Mouse (Mus musculus): ENCODE results near the gene Oscp1.
"Not testable (repeated sequence)": the region's sequence is repeated elsewhere in the genome, so short reads cannot be mapped to it uniquely, and the experiment has no call there.

Oscp1 gene

DNA sequence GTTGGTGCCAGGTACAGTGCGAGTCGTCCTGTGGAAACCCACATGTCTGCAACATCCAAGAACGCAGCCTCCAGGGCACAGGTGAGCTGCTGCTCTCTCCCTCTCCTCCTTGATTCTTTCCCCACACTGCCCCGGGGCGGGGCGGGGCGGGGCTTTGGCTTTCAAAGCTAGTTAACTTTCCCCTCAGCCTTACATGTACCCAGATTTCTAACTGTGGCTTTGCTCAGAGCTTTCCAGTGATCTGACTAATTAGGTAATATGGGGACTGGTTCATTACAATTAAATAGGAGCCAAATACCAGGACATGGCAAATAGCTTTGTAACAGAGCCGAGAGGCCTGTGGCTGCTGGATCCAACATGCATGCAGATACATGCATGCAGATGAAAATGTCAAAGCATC, 26.0 kb downstream of the Oscp1 start:
- no peak for DNase-seq

DNA sequence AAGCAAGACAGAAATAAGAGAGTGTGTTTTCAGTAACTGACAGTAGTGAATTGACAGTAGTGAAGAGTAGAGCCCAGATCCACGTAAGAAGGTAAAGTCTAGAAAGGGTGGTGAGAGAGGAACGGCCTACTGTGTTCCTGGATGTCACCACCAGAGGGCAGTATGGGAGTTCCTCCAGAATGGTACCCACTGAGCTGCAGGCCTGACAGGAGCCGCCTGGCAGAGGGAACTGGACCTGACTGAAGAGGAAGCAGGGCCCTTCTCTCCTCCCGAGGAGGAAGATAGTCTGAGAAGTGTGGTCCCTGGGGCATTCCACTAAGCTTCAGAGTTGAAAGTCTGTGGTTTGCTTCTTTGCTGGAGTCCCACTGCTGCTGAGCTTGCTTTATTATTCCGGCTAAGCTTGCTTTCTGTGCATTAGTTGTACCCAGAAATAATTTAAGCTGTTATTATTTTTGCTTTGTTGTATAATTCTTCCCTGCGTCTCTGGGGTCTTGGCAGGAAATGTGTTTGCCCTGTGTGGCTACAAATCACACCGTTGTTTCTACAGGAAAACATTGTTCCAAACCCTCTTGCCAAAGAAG, 27.7 kb downstream of the Oscp1 start:
- peak; percentile 65 to 77 for DNase-seq

DNA sequence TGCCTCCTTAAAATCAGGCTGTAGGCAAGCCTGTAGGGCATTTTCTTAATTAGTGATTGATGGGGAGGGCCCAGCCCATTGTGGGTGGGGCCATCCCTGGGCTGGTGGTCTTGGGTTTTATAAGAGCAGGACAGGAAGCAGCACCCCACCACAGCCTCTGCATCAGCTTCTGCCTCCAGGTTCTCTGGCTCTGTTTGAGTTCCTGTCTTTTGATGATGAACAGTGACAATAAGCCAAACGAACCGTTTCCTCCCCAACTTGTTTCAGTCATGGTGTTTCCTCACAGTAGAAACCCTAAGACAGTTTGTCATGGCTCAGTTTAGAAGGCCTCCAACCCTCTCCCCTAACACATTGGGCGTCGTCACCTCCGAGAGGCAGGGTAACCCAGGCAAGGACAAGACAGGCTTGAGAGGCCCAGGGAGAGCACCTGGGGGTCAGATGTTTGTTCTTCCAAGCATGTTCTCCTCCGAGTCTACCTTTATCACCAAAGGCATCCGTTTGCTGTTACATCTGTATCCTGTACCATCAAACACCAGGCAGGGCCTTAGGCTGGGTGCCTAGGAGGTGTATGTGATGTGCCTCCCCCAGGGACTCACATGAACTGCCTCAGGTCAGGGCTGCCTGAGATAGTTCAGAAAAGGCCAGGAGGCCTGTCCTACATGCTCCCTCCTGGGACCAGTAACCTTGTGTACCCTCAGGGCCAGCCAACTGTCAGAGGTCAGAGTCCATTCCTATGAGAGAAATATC, 31.9 kb downstream of the Oscp1 start:
- no peak for DNase-seq

DNA sequence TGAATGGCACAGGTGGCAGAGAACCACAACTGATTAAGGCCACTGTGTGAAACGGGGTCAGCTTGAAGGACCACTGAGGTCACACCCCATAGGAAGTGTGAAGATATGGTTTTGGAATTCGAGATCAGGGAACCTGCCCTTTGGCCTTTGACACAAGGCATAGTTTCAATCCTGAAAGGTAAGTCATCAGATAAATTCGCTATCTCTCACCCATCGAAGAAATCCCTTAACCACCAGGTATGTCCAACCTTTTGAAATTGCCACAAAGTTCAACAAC, 32.4 kb downstream of the Oscp1 start:
- no peak for DNase-seq

DNA sequence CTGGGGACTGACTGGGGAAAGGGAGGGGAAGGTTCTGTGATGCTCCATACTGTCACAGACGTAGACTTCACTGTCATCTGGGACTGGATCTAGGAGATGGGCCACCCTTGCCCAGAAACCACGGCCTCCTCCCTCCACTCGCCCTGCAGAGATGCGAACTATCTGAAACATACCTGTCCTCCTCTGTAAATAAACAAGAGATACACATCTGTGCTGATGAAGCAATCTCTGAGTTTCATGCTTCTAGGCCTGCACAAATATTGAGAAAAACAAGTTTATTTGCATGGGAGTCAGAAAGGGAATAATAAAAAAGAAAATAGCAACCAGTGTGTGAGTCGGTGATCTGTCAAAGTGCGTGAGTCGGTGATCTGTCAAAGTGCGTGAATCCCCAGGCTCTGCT, 33.5 kb downstream of the Oscp1 start:
- no peak for DNase-seq

DNA sequence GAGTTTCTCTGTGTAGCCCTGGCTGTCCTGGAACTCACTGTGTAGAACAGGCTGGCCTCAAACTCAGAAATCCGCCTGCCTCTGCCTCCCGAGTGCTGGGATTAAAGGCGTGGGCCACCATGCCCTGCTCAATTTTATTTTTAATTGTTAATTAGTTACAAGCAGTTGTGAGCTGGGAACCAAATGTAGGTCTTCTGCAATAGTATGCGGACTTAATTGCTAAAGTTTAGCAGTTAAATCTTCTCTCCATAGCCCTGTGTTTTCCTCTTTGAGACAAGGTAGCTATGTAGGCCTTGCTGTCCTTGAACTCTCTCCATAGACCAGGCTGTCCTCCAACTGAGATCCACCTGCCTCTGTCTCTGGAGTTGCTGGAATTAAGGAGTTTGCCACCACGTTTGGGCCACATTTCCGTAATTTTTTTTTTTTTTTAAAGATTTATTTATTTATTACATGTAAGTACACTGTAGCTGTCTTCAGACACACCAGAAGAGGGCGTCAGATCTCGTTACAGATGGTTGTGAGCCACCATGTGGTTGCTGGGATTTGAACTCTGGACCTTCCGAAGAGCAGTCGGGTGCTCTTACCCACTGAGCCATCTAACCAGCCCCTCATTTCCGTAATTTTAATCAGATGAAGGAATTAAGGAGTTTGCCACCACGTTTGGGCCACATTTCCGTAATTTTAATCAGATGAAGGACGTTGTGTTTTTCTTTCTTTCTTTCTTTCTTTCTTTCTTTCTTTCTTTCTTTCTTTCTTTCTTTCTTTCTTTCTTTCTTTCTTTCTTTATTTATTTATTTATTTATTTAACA, 37.5 kb downstream of the Oscp1 start:
- not testable (repeated sequence) for DNase-seq

DNA sequence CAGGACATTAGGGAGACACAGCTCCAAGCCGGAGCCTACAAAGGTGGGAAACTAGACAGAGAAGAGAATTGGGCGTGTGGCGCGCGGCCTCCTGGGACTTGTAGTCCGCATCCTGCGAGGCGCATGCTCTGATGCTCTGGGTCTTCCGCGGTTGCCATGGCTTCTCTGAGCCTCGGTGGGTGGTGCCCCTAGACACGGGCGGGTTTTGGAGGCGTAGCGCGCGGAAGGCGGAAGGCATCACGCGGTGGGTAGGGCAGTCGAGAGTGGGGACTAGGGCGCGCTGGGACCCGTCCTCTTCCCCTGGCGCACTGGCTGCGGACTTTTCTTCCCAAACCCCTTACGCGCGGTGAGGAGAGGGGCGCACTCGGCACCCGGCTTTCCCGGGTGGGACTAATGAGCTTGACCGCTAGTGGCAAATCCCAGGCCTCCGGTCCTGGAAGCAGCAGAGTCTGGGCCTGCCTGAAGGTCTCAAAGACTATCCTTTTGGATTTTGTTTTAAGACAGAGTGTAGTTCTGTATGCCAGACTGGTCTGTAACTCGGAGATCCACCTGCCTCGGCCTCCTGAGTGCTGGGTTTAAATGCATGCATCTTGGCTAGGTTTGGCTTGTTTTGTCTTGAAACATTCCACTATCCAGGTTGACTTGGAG, 38.2 kb downstream of the Oscp1 start, which contains the start of gene Lsm10:
Gene Lsm10, plus strand, starts transcription at position 160 of the 648 bp plus-strand sequence.
- peak; percentile 90 to 92 for DNase-seq

DNA sequence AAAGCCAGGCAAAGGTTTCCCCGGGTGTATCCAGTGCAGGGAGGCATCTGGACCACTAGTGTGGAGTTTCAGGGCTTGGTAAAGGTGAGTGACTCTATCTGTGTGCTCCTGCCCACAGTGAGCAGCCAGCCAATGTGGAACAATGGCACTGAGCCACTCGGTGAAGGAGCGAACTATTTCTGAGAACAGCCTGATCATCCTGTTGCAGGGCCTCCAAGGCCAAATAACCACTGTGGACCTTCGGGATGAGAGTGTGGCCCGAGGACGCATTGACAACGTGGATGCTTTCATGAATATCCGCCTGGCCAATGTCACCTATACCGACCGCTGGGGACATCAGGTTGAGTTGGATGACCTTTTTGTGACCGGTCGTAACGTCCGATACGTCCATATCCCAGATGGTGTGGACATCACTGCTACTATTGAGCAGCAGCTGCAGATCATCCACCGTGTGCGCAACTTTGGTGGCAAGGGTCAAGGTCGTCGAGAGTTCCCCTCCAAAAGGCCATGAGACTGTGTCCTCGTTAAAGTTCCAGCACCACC, 39.4 kb downstream of the Oscp1 start:
- DNase-seq = no peak

DNA sequence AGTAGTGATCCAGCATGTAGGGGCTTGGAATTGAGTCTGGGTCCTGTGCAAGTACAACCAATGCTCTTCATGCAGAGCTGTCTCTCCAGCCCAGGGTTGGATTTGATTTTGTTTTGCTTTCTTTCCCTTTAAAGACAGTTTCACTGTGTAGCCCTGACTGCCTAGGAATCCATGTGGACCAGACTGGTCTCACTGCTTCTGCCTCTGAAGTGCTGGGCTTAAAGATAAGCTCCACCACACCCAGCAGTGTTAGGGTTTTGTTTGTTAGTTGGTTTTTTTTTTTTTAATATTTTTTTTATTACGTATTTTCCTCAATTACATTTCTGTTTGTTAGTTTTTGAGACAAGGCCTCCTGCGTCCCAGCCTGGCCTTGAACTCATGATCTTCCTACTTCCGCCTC, 41.0 kb downstream of the Oscp1 start:
- DNase-seq = no peak

DNA sequence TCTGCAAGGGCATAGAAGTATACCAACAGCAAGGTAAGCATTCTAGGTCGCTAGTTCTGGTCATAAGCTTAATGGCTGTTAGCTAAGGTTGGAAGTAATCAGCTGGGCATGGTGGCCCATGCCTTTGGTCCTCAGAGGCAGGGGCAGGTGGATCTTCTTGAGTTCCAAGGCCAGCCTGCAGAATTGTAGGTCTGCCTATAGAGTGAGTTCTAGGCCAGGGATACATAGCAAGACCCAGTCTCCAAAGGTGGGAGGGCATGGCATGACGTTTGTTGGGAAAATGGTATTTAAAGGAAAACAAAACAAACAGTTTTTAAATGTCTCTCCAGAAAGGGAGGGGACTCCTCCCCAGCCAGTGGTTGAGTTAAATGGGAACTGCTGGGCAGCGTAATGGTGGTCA, 42.4 kb downstream of the Oscp1 start:
- DNase-seq = no peak

DNA sequence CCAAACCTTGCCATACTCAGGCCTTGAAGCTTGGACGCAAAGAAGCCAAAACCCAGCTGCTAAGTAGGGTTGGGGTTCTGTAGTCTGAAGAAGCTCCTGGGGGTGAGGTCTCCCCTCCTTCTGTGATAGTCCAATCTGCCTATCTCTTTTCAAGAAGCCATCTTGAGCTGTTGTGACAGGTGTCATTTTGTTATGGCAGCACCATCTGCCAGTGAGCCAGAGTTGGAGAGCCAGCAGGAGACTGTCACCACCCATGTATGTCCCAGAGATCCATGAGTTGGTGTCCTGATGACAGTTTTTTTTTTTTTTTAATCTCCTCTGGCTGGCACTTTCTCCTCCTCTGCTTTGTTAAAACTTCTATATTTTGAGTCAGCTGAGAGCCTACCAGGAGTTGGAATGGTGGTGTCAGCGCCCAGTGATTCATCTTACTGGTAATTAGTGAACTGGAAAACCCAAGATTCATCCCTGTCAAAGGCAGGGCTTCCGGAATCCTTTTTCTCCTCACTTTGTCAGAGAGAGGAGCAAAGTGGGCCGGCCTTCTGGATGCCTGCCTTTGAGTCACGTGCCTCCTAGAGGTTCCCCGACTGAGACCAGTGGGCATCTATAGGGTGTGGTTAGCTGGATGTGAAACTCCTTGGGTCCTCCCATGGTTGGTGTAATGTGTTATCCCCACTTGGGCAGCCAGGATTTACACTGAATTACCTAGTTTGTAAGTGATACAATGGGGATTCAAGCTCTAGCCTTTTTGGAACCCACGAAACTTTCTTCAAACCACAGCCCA, 43.9 kb downstream of the Oscp1 start:
- no peak for DNase-seq

DNA sequence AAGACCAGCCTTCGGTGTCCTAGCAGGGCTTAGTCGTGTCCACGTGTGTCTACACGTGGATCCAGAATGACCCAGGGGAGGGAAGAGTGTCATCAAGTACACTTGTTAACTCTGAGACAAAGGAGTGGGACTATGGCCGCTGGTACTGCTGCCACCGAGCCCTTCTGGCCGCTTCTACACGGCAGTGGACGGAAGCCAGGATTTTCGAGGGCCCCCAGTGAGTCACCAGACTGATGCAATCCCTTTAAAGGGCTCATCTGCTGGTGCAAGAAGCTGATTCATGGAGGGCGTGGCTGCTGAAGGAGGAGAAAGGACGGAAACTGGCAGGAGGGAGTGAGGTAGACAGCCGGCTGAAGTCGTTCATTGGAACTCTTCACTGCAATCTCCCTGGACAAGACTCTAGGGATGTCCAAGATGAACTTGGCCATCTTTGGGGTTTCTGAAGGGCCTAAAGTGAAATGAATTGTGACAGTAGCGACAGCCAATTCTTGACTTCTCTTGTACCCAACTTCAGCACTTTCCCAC, 44.8 kb downstream of the Oscp1 start:
- peak; percentile 46 to 48 for DNase-seq

DNA sequence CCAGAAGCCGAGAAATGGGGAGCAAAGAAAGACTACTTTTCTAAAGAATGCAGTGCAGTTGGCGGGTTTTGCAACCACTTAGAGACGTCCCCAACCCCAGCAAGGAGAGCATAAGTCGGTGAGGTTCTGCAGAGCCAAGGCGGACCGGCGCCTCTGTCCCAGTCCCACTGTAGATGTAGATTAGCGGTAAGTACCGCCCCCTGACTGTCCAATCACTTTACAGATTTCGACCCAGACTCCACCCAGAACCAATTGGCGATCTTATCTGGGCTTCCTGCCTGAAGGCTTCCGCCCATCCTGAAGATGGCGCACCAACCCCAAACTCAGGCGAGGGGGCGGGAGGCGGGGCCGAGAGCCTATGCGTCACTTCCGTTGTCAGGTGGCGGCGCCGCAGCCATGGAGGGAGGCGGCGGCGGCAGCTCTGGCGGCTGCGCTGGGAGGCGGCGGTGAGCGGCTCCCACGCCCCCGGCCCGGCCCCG, 45.3 kb downstream of the Oscp1 start, which contains the start of gene Stk40:
Gene Stk40, plus strand, starts transcription at position 368 of the 479 bp plus-strand sequence.
- peak; percentile 92 to 94 for DNase-seq

DNA sequence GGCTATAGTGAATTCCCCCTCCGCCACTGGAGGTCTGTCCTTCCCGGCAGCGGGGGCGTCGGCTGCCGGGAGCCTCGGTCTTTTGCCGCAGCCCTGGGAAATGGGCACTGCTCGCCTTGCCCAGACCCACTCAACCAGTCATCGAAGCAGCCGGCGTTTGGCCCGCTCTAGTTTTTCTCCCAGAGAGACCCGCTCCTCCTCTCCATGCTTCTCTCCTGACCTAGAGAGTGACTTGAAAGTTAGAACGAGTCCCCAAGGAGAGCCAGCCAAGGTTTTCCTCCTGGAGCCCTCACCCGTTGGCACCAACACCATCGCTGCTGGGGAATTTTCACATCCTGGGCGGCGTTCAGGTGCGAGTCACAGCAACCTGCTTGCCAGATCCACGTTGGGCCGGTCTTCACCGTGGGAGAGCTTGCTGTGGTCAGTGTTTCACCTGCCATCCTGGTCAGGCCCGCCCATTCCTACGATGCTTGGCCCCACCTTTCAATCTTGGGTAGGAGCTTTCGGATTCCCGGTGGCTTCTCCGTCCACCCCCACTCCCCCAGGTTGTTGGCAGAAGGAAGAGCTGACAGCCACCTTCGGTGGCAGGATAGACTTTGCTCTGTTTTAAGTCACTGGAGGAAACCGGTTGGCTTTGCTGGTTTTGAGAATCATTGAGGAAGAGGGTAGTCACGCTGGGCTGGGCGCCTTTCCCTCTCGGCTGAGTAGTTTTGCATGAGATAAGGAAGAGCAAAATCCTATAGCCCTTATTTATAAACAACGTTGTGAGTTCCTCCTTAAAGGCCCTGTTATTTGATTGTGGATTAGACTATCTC, 46.1 kb downstream of the Oscp1 start:
- DNase-seq = peak; percentile 34 to 35

DNA sequence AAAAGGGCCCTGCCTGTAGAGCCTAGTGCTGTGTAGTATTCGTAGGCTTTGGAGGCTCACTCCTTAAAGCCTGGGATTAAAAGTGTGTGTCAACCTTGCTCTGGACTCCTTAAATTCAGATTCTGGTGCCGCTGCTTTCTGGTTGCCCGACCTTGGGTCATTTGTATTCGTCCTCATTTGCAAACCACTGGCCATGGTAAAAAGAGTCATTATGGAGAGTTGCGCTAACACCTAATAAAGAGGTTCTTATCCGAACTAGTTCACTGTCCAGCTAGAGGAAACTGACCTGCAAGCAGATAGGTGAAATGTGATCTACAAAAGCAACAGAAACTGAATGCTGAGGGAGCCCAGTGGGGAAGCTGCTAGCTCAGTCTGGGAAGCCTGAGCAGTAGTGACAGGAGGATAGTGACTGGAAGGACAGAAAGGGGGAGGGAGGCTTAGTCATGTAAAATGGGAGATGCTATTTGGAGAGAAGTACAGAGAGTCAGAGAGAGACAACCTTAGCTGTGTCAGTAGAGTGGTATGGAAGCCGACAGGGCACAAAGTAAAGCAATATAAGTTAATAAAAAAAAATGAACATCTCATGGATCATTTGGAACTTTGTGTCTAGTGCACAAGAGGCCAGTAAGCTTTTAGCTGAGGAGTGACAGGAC, 46.9 kb downstream of the Oscp1 start:
- no peak for DNase-seq

DNA sequence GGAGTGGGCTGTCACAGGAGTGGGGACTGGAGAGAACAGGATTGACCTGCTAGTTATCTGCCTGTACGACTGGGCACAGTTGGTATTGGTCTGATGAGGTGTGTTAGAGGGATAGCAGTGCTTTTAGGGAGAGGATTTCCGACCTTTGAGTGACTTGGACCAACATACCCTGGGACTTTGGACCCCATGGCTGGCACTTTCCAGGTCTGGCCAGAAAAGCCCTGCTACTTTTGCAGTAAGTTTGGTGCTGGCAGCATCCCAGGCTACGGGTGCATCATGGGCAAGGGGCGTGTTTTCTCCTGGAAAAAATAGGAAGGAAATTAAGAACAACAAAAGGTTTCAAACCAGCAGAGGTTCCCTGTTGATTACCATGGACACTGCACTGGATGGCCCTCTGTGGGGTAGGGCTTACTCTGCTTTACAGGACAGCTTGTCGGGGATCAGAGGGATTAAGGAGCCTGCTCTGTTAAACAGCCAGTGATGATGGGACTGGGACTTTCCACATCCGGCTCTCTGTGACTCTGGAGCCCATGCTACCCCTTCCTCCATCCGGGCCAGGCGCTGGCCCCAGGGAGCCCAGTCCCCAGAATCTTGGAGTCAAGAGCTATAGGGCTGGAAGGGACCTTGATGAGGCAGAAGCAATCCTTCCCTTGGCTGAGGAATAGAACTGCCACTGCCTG, 49.8 kb downstream of the Oscp1 start:
- no peak for DNase-seq

DNA sequence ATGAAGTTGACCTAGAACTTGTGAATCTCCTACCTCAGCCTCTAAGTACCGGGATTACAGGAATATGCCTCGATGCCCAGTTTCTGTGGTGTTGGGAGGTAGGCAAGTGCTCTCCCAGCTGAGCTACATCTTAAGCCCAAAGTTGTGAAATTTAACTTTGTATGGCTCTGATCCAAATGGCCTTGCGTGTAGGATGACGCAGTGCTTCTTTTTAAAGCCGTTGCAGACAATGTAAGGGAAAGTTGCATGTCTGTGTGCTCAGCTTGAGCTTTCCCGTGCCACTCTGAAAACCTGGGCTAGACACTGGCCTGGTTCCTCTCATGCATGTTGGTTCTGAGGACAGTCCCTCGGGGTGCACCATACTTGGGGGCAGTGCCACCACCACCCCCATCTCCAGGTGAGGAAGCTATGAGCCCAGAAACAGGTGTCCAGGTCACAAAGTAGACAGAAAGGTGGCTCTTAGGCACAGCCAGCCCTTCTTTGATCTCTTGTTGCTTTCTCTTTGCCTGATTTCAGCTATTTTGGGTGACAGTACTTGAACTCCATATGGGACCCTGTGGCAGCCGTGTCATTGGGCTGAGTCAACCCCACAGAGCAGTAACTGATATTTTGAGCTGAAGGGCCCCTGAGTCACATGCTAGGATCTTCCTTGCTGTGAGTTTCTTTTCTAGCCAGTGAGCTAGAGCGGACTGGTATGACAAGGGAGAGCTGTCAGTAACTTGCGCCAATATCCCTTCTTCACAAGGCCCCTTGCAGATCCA, 51.4 kb downstream of the Oscp1 start:
- DNase-seq = no peak

DNA sequence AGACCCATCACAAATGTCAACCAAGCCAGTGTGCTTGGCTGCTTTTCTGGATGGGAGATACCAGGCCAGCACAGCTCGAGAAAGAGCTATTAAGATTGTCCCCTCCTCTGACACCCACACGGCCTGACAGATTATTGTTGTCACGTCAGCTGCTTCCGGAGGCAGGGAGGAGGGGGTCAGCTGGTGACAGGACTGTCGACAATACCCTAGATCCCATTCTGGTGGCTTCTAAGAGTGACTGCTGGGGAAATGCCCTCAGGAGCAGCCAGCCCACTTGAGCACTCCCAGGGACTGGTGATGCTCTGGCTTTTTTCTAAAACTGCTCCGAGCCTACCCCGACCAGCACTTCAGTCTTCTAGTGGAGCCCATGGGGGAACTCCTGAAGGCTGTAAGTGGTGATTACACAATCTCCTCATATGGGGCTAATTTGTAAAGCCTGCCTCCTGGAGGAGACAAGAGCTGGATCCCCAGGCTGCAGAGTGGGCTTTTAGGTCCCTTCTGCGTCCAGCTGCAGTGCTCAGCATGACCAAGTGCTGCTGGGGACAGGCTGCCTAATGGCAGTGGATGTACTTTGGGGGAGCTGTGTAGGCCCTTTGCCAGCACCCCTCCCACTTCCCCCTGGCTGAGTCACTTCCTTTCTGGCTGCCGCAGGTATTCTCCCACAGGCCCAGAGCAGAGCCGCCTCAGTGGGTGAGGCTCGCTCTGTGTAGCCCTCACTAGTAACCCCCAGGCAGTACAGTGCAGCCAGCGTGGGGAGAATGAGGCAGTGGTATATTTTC, 52.2 kb downstream of the Oscp1 start:
- DNase-seq = peak; percentile 76 to 80

All from spleen, adult 18-20 months (tissue).